Mouse (Mus musculus): ENCODE results near the gene Rtl3. TPM values are rescaled to one million over a fixed set of nuclear protein-coding genes. Genes with fewer than 3 reads are reported as not detected.

Rtl3 gene
- polyA plus RNA-seq, 1 experiment, result 0.16 TPM

DNA sequence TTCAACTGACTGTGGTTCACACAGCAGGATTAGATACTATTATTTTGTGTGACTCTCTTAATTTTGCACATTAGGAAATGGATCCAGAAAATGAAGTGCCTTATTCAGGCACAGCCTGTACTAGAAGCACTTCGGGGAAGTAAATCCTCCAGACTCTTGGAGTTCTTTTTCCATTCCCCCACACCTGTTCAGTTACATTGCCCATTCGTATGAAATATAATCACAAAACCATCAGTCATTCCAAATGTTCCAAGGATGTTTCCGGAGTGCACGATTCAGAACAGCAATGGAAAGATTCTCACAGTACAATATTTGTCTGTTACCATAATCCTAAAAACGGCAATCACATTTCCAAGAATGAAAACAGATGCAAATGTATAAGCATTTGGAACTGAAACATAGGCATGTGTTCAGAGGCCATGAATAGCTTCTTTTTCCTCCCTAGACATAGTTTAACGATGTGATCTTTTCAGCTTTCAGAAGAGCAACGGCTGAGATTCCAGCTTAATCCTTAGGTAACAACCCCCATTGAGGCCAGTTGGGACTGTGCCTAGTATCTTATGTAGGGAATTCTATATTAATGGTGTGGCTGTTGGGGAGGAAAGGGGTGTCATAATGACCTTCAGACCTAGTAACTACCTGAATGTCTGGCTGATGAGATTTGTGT, 30.8 kb downstream of the Rtl3 start:
- 79% methylated on average over 7 of the region's 7 CpGs for WGBS
- TF ChIP-seq CTCF (conservative IDR thresholded peaks at IDR 0.05; ENCODE audit: insufficient read depth, insufficient read length, low read depth, low read length) (no peak), POLR2A (IDR thresholded peaks at IDR 0.05; ENCODE audit: low read depth, low read length) (no peak)
- H3K4me1 ChIP-seq (ENCODE audit: control insufficient read depth, insufficient read depth, low read length), result no peaks in the 10 kb centered on the region
- no peaks in the 10 kb centered on the region for H3K36me3 ChIP-seq (ENCODE audit: control insufficient read depth, insufficient read depth, low read length)
- DNase-seq, result no peak
- no peak overlapping the region for H3K27ac ChIP-seq (ENCODE audit: insufficient read depth, low read depth, low read length)
- no peaks in the 10 kb centered on the region for H3K27me3 ChIP-seq (replicated peaks; ENCODE audit: control insufficient read depth, insufficient read depth, low read length)
- H3K4me3 ChIP-seq (ENCODE audit: insufficient read depth, low read depth, low read length), result no peak overlapping the region

DNA sequence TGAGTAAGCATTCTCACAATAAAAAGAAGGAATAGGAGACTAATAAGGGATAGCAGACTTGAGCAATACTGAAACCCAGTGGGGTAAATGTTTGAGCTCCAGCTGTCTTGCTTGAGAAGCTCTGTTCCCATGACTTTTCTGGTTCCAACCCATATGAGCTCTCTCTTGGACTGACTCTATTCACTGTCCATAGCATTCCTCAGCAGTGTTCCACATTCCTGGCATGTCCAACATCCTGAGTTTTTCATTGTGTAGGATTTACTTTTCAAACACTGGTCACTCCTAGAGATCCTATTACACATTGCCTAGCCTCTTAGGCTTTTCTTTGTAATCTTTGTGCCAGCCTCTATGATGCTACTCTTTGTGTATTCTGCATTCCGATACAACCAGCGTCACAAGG, 36.1 kb downstream of the Rtl3 start:
- 88% methylated on average over 2 of the region's 2 CpGs for WGBS
- Histone ChIP-seq H3K4me3 (ENCODE audit: insufficient read depth, low read depth, low read length) (no peak overlapping the region), H3K36me3 (ENCODE audit: control insufficient read depth, insufficient read depth, low read length) (no peaks in the 10 kb centered on the region), H3K27ac (ENCODE audit: insufficient read depth, low read depth, low read length) (no peak overlapping the region), H3K4me1 (ENCODE audit: control insufficient read depth, insufficient read depth, low read length) (no peaks in the 10 kb centered on the region), H3K27me3 (replicated peaks; ENCODE audit: control insufficient read depth, insufficient read depth, low read length) (no peaks in the 10 kb centered on the region)
- TF ChIP-seq POLR2A (IDR thresholded peaks at IDR 0.05; ENCODE audit: low read depth, low read length), result no peak
- TF ChIP-seq CTCF (conservative IDR thresholded peaks at IDR 0.05; ENCODE audit: insufficient read depth, insufficient read length, low read depth, low read length), result no peak
- no peak for DNase-seq

DNA sequence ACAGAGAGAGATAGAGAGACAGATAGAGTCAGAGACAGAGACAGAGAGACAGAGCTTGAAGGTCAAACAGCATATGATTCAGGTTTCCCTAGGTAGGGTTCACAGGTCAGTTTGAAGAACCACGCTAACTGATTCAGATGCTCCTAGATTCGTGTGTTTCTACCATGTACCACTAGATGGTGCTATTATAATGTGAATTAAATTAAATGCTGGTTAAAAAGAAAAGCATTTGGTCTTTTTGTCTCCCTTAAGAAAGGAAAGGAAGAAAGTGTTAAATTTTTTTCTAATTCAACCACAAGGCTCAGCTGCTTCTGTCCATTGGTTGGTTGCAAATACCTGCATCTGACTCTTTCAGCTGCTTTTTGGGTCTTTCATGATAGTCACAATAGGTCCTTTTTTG, 45.8 kb downstream of the Rtl3 start:
- H3K4me3 ChIP-seq (ENCODE audit: insufficient read depth, low read depth, low read length), result no peak overlapping the region
- H3K4me1 ChIP-seq (ENCODE audit: control insufficient read depth, insufficient read depth, low read length), result no peaks in the 10 kb centered on the region
- no peak for TF ChIP-seq CTCF (conservative IDR thresholded peaks at IDR 0.05; ENCODE audit: insufficient read depth, insufficient read length, low read depth, low read length)
- TF ChIP-seq POLR2A (IDR thresholded peaks at IDR 0.05; ENCODE audit: low read depth, low read length), result no peak
- H3K27me3 ChIP-seq (replicated peaks; ENCODE audit: control insufficient read depth, insufficient read depth, low read length), result no peaks in the 10 kb centered on the region
- H3K36me3 ChIP-seq (ENCODE audit: control insufficient read depth, insufficient read depth, low read length), result no peaks in the 10 kb centered on the region
- WGBS, result 3% methylated on average over 2 of the region's 2 CpGs
- H3K27ac ChIP-seq (ENCODE audit: insufficient read depth, low read depth, low read length), result no peak overlapping the region
- peak; percentile 17 for DNase-seq

Other genes with a start within 250 kb of the Rtl3 start
- 0.30 and 0.50 TPM in 2 replicates for gene Cysltr1, start 237.0 kb downstream of the Rtl3 start, polyA plus RNA-seq (2012; rRNA removed)
- gene Lpar4, start 80.0 kb upstream of the Rtl3 start, polyA plus RNA-seq (2012; rRNA removed), result 0.31 and 0.36 TPM in 2 replicates
- 0.22 and 1.0 TPM in 2 replicates for gene P2ry10, start 247.8 kb upstream of the Rtl3 start, polyA plus RNA-seq (2012; rRNA removed)